11 mouse cellular contexts compared by ENCODE assay signal in the genomic region with DNA sequence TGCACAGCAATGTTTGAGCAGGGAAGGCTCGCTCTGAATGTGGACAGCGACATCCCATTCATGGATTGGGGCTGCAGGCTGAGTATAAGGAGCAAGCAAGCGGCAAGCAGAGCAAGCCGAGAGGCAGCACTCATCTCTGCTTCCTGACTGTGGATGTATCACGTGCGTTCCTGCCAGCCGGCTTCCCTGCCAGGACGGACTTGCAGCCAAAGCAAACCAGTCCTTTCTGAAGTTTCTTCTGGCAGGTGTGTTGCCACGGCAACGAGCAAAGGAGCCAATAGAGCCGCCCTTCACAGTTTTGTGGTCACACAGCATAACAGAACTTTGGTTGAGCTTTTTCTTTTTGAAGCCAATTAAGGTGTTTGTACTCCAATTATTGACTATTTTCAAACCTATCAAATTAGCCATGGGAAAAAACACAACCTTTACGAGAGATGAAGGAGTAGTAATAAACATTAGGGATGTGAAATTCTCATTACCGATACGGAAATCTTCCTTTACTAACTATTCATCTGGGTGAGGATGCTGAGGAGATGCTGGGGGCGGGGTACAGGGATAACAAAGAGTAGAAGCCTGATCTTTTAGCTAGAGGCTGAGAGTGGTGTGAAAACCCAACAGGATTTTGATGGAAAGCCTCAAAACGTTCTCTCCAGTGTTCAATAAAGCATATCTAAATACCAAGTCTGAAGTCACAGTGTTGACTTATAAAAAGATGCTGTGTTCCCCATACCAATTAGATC. TPM values are rescaled to one million over a fixed set of nuclear protein-coding genes. Genes with fewer than 3 reads are reported as not detected.
DNase-seq lines count a peak whose midpoint lies in the region; ATAC-seq and TF ChIP-seq lines count a peak whose summit lies in the region.
"Had no signal": no experiment of that assay in that cellular context is flagged by ENCODE, and none has a peak within 500 bp of the region (broad histone marks: within the 10 kb centered on the region; RNA-seq: fewer than 3 reads in every experiment).

No protein-coding gene starts in this region.

- no peak overlapping the region for H3K4me3 ChIP-seq in layer of hippocampus, adult 2 months

- DNase-seq in cerebellum, postnatal 14 days: peak; percentile 69 to 77
- DNase-seq in cerebellum, adult 11-12 months: no peak
- peak; percentile 8 for DNase-seq in layer of hippocampus, adult 9-11 months
- DNase-seq in layer of hippocampus, adult 2 months (ENCODE audit: low spot score in 2 of 2): no peak
- DNase-seq in right cerebral cortex, adult 2 months (ENCODE audit: low spot score in 2 of 2): peak; percentile 7 to 9
- DNase-seq in right cerebral cortex, postnatal 25 days: no peak
- DNase-seq: cerebellum, adult 9-10 months had no signal

- TF ChIP-seq CTCF in layer of hippocampus, adult 2 months (conservative IDR thresholded peaks at IDR 0.05): no peak

- no peak overlapping the region for H3K27ac ChIP-seq in layer of hippocampus, adult 2 months

- ATAC-seq in erythroblast, adult 5-6 weeks (replicated peaks; ENCODE audit: low FRiP score, poor library complexity, severe bottlenecking): no peak
- no peak for ATAC-seq in CD4-positive, CD25-positive, alpha-beta regulatory T cell, adult 4 months
- ATAC-seq: activated CD4-positive, CD25-positive, alpha-beta regulatory T cell, adult 4 months had no signal

RNA-seq across cellular contexts. Expression of a gene that starts 13.1 kb away (rescaled TPM):
- total RNA-seq in layer of hippocampus, adult 2 months (2021): 1 to 10 TPM; 2.0 to 2.1 TPM
- total RNA-seq in erythroblast, adult 5-6 weeks (2015; ENCODE audit: low replicate concordance): not detected in 2 replicates
- total RNA-seq in erythroblast, adult 5-6 weeks (2017; ENCODE audit: low replicate concordance): 0.28 TPM in 1 of 2 replicates, not detected in the other
- under 1 TPM; 0.18 to 0.26 TPM for polyA plus RNA-seq in CD4-positive, CD25-positive, alpha-beta regulatory T cell, adult 4 months (2017; shearing (Covaris generic))
- polyA plus RNA-seq: activated CD4-positive, CD25-positive, alpha-beta regulatory T cell, adult 4 months; G1E had no signal

Comparison
In these comparisons a context has a peak if more than half of its experiments do, and no peak if none do; other contexts are left out.
1. DNase-seq: peak in cerebellum, postnatal 14 days (2 of 2), layer of hippocampus, adult 9-11 months (single experiment) and right cerebral cortex, adult 2 months (2 of 2); none in cerebellum, adult 11-12 months (single experiment), layer of hippocampus, adult 2 months (0 of 2) and right cerebral cortex, postnatal 25 days (single experiment).